Mouse (Mus musculus): Measurements from ENCODE around the gene C2cd5. TPM values are rescaled to one million over a fixed set of nuclear protein-coding genes. Genes with fewer than 3 reads are reported as not detected.
A peak's percentile ranks its signal among the peaks of the same experiment; 100 is the strongest.

C2cd5 gene
- polyA plus RNA-seq, 1 experiment from 2014 or later: 42.8 TPM

- WGBS: 86% methylated on average over 7 of the region's 7 CpGs
- H3K4me2 ChIP-seq (ENCODE audit: low read length): no peak overlapping the region
- H3K36me3 ChIP-seq (ENCODE audit: control insufficient read depth, insufficient read depth, low read length): no peaks in the 10 kb centered on the region
- no peaks in the 10 kb centered on the region for H3K9me3 ChIP-seq (ENCODE audit: control insufficient read depth, low read length)
- H3K27me3 ChIP-seq (ENCODE audit: control insufficient read depth, insufficient read depth, low read length): no peaks in the 10 kb centered on the region
- DNase-seq (no peak), ATAC-seq (ENCODE audit: low FRiP score, low TSS enrichment) (no peak)
- H3K9ac ChIP-seq (replicated peaks; ENCODE audit: low read length): no peak overlapping the region
- no peak overlapping the region for H3K4me3 ChIP-seq (replicated peaks; ENCODE audit: low read depth, low read length)
- no peaks in the 10 kb centered on the region for H3K4me1 ChIP-seq (ENCODE audit: control insufficient read depth, insufficient read depth, low read length)
- no peak overlapping the region for H3K27ac ChIP-seq (replicated peaks; ENCODE audit: low read depth, low read length)
Observed at GRCm38 (mm10) chr6:143110371-143110770, 10.4 kb upstream of the C2cd5 start.

GRCm38 (mm10) chr6:143109622-143110218, 9.8 kb upstream of the C2cd5 start:
- Histone ChIP-seq H3K9ac (replicated peaks; ENCODE audit: low read length) (no peak overlapping the region), H3K27ac (replicated peaks; ENCODE audit: low read depth, low read length) (no peak overlapping the region), H3K36me3 (ENCODE audit: control insufficient read depth, insufficient read depth, low read length) (no peaks in the 10 kb centered on the region), H3K9me3 (ENCODE audit: control insufficient read depth, low read length) (no peaks in the 10 kb centered on the region), H3K4me2 (ENCODE audit: low read length) (no peak overlapping the region), H3K4me1 (ENCODE audit: control insufficient read depth, insufficient read depth, low read length) (no peaks in the 10 kb centered on the region), H3K4me3 (replicated peaks; ENCODE audit: low read depth, low read length) (no peak overlapping the region), H3K27me3 (ENCODE audit: control insufficient read depth, insufficient read depth, low read length) (no peaks in the 10 kb centered on the region)
- 75% methylated on average over 16 of the region's 16 CpGs for WGBS
- ATAC-seq (ENCODE audit: low FRiP score, low TSS enrichment): no peak
- no peak for DNase-seq

- H3K9ac ChIP-seq (replicated peaks; ENCODE audit: low read length): no peak overlapping the region
- H3K36me3 ChIP-seq (ENCODE audit: control insufficient read depth, insufficient read depth, low read length): no peaks in the 10 kb centered on the region
- H3K27me3 ChIP-seq (ENCODE audit: control insufficient read depth, insufficient read depth, low read length): no peaks in the 10 kb centered on the region
- no peak overlapping the region for H3K4me2 ChIP-seq (ENCODE audit: low read length)
- no peaks in the 10 kb centered on the region for H3K4me1 ChIP-seq (ENCODE audit: control insufficient read depth, insufficient read depth, low read length)
- no peaks in the 10 kb centered on the region for H3K9me3 ChIP-seq (ENCODE audit: control insufficient read depth, low read length)
- no peak overlapping the region for H3K4me3 ChIP-seq (replicated peaks; ENCODE audit: low read depth, low read length)
- 81% methylated on average over 13 of the region's 13 CpGs for WGBS
- DNase-seq (no peak), ATAC-seq (ENCODE audit: low FRiP score, low TSS enrichment) (no peak)
- H3K27ac ChIP-seq (replicated peaks; ENCODE audit: low read depth, low read length): no peak overlapping the region
Observed at GRCm38 (mm10) chr6:143108031-143108430, 8.1 kb upstream of the C2cd5 start.

- ATAC-seq (ENCODE audit: low FRiP score, low TSS enrichment): no peak
Observed at GRCm38 (mm10) chr6:143107611-143108010, 7.7 kb upstream of the C2cd5 start.

GRCm38 (mm10) chr6:143105766-143106165, 5.8 kb upstream of the C2cd5 start:
- Histone ChIP-seq H3K4me3 (replicated peaks; ENCODE audit: low read depth, low read length) (no peak overlapping the region), H3K27ac (replicated peaks; ENCODE audit: low read depth, low read length) (no peak overlapping the region), H3K27me3 (ENCODE audit: control insufficient read depth, insufficient read depth, low read length) (no peaks in the 10 kb centered on the region), H3K9ac (replicated peaks; ENCODE audit: low read length) (no peak overlapping the region), H3K4me1 (ENCODE audit: control insufficient read depth, insufficient read depth, low read length) (no peaks in the 10 kb centered on the region), H3K36me3 (ENCODE audit: control insufficient read depth, insufficient read depth, low read length) (no peaks in the 10 kb centered on the region), H3K9me3 (ENCODE audit: control insufficient read depth, low read length) (no peaks in the 10 kb centered on the region), H3K4me2 (ENCODE audit: low read length) (no peak overlapping the region)
- DNase-seq (no peak), ATAC-seq (ENCODE audit: low FRiP score, low TSS enrichment) (no peak)
- 86% methylated on average over 3 of the region's 3 CpGs for WGBS

More at GRCm38 (mm10) chr6:143107611-143108010, 7.7 kb upstream of the C2cd5 start:
- 92% methylated on average over 4 of the region's 4 CpGs for WGBS
- Histone ChIP-seq H3K27me3 (ENCODE audit: control insufficient read depth, insufficient read depth, low read length) (no peaks in the 10 kb centered on the region), H3K9me3 (ENCODE audit: control insufficient read depth, low read length) (no peaks in the 10 kb centered on the region), H3K4me3 (replicated peaks; ENCODE audit: low read depth, low read length) (no peak overlapping the region), H3K9ac (replicated peaks; ENCODE audit: low read length) (no peak overlapping the region), H3K4me2 (ENCODE audit: low read length) (no peak overlapping the region), H3K36me3 (ENCODE audit: control insufficient read depth, insufficient read depth, low read length) (no peaks in the 10 kb centered on the region), H3K27ac (replicated peaks; ENCODE audit: low read depth, low read length) (no peak overlapping the region), H3K4me1 (ENCODE audit: control insufficient read depth, insufficient read depth, low read length) (no peaks in the 10 kb centered on the region)
- DNase-seq: no peak

- no peak for ATAC-seq (ENCODE audit: low FRiP score, low TSS enrichment)
- no peak overlapping the region for H3K4me2 ChIP-seq (ENCODE audit: low read length)
- no peak overlapping the region for H3K4me3 ChIP-seq (replicated peaks; ENCODE audit: low read depth, low read length)
- WGBS: 61% methylated on average over 7 of the region's 7 CpGs
- no peaks in the 10 kb centered on the region for H3K4me1 ChIP-seq (ENCODE audit: control insufficient read depth, insufficient read depth, low read length)
- no peaks in the 10 kb centered on the region for H3K36me3 ChIP-seq (ENCODE audit: control insufficient read depth, insufficient read depth, low read length)
- no peak overlapping the region for H3K27ac ChIP-seq (replicated peaks; ENCODE audit: low read depth, low read length)
- no peak overlapping the region for H3K9ac ChIP-seq (replicated peaks; ENCODE audit: low read length)
- no peak for DNase-seq
- H3K27me3 ChIP-seq (ENCODE audit: control insufficient read depth, insufficient read depth, low read length): no peaks in the 10 kb centered on the region
- H3K9me3 ChIP-seq (ENCODE audit: control insufficient read depth, low read length): no peaks in the 10 kb centered on the region
Observed at GRCm38 (mm10) chr6:143103981-143104680, 4.2 kb upstream of the C2cd5 start.

- no peaks in the 10 kb centered on the region for H3K27me3 ChIP-seq (ENCODE audit: control insufficient read depth, insufficient read depth, low read length)
- H3K36me3 ChIP-seq (ENCODE audit: control insufficient read depth, insufficient read depth, low read length): peaks cover 14% of the 10 kb centered on the region
- no peaks in the 10 kb centered on the region for H3K9me3 ChIP-seq (ENCODE audit: control insufficient read depth, low read length)
- peaks cover 13% of the 10 kb centered on the region for H3K4me1 ChIP-seq (ENCODE audit: control insufficient read depth, insufficient read depth, low read length)
- H3K27ac ChIP-seq (replicated peaks; ENCODE audit: low read depth, low read length): peak overlapping the region; percentile 98
- peak overlapping the region; percentile 88 for H3K4me3 ChIP-seq (replicated peaks; ENCODE audit: low read depth, low read length)
- peak overlapping the region; percentile 86; the same call in 1 of the 2 replicates for H3K9ac ChIP-seq (replicated peaks; ENCODE audit: low read length)
- peak overlapping the region; percentile 76 for H3K4me2 ChIP-seq (ENCODE audit: low read length)
- no peak for DNase-seq
- WGBS: 53% methylated on average over 8 of the region's 8 CpGs
- ATAC-seq (ENCODE audit: low FRiP score, low TSS enrichment): no peak
Observed at GRCm38 (mm10) chr6:143100478-143101115, 656 bp upstream of the C2cd5 start.

GRCm38 (mm10) chr6:143099281-143099680, 660 bp downstream of the C2cd5 start:
- Histone ChIP-seq H3K4me3 (replicated peaks; ENCODE audit: low read depth, low read length) (peak overlapping the region; percentile 88), H3K27ac (replicated peaks; ENCODE audit: low read depth, low read length) (peak overlapping the region; percentile 98), H3K9me3 (ENCODE audit: control insufficient read depth, low read length) (no peaks in the 10 kb centered on the region), H3K4me2 (ENCODE audit: low read length) (peak overlapping the region; percentile 76), H3K36me3 (ENCODE audit: control insufficient read depth, insufficient read depth, low read length) (peaks cover 14% of the 10 kb centered on the region), H3K27me3 (ENCODE audit: control insufficient read depth, insufficient read depth, low read length) (no peaks in the 10 kb centered on the region), H3K4me1 (ENCODE audit: control insufficient read depth, insufficient read depth, low read length) (peaks cover 16% of the 10 kb centered on the region), H3K9ac (replicated peaks; ENCODE audit: low read length) (peak overlapping the region; percentile 86)
- ATAC-seq (ENCODE audit: low FRiP score, low TSS enrichment) (peak; percentile 72), DNase-seq (peak; percentile 73)
- WGBS: 0% methylated on average over 32 of the region's 32 CpGs

All from midbrain, embryonic 14.5 days (tissue).